9 mouse cellular contexts compared by ENCODE assay signal in the genomic region with DNA sequence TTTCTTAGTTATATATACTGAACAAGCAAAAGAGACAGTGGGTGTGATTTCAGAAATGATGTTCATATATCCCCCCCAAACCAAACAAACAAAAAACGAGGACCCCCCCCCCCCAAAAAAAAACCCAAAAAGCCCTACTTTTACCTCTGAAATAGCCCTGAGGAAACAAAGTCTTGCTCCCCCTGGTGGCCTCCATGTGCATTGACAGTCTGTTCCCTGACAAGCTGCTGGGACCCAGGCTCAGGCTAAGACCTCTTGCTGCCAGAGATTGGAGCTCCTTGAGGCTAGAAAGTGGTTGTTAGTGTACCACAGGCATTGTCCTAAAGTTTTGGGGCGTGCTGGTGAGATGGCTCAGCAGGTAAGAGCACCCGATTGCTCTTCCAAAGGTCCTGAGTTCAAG. TPM values are rescaled to one million over a fixed set of nuclear protein-coding genes. Genes with fewer than 3 reads are reported as not detected.
A peak's percentile ranks its signal among the peaks of the same experiment; 100 is the strongest.
DNase-seq lines count a peak whose midpoint lies in the region; ATAC-seq lines count a peak whose summit lies in the region.
"Had no signal": no experiment of that assay in that cellular context is flagged by ENCODE, and none has a peak within 500 bp of the region (broad histone marks: within the 10 kb centered on the region; RNA-seq: fewer than 3 reads in every experiment).

No protein-coding gene starts in this region.

- no peaks in the 10 kb centered on the region for H3K27me3 ChIP-seq in midbrain, embryonic 10.5 days (ENCODE audit: low read depth, poor library complexity, severe bottlenecking)
- H3K27me3 ChIP-seq in midbrain, embryonic 13.5 days = no peaks in the 10 kb centered on the region
- H3K27me3 ChIP-seq: hindbrain, embryonic 15.5 days had no signal

- H3K9ac ChIP-seq in midbrain, embryonic 13.5 days (replicated peaks) = no peak overlapping the region
- H3K9ac ChIP-seq: hindbrain, embryonic 15.5 days had no signal

- H3K4me3 ChIP-seq in midbrain, embryonic 10.5 days = no peak overlapping the region
- H3K4me3 ChIP-seq in midbrain, embryonic 13.5 days (replicated peaks) = no peak overlapping the region
- H3K4me3 ChIP-seq: hindbrain, embryonic 15.5 days had no signal

- 51% methylated on average over 3 of the region's 3 CpGs for WGBS in midbrain, embryonic 10.5 days
- 58% methylated on average over 3 of the region's 3 CpGs for WGBS in midbrain, embryonic 13.5 days

- H3K4me1 ChIP-seq in midbrain, embryonic 10.5 days = no peaks in the 10 kb centered on the region
- peaks cover 3% of the 10 kb centered on the region; the same call in 1 of the 2 replicates for H3K4me1 ChIP-seq in midbrain, embryonic 13.5 days (replicated peaks)

- no peak for ATAC-seq in cerebellum, adult (ENCODE audit: insufficient number of reproducible peaks, low FRiP score, low TSS enrichment)
- no peak for ATAC-seq in midbrain, embryonic 13.5 days

- no peaks in the 10 kb centered on the region for H3K36me3 ChIP-seq in midbrain, embryonic 10.5 days
- H3K36me3 ChIP-seq in midbrain, embryonic 13.5 days = no peaks in the 10 kb centered on the region
- H3K36me3 ChIP-seq: hindbrain, embryonic 15.5 days had no signal

- no peak overlapping the region for H3K27ac ChIP-seq in midbrain, embryonic 10.5 days (replicated peaks)
- H3K27ac ChIP-seq in midbrain, embryonic 13.5 days = no peak overlapping the region
- H3K27ac ChIP-seq: hindbrain, embryonic 15.5 days had no signal

- no peak overlapping the region for H3K4me2 ChIP-seq in midbrain, embryonic 13.5 days (replicated peaks)
- H3K4me2 ChIP-seq: hindbrain, embryonic 15.5 days had no signal

- peak; percentile 18 for DNase-seq in cerebellum, adult 11 months
- DNase-seq in midbrain, embryonic 10.5 days (ENCODE audit: low spot score) = peak; percentile 34
- DNase-seq in c-Kit-negative CD71-positive TER-119-positive erythroid progenitor cells, embryonic 14.5 days (ENCODE audit: low read depth, low spot score) = peak; percentile 56
- DNase-seq in lung, postnatal 10 days = peak; percentile 55
- DNase-seq in urinary bladder, postnatal 10 days (ENCODE audit: low spot score) = no peak
- no peak for DNase-seq in frontal cortex, postnatal 36 days (ENCODE audit: low spot score in 2 of 2)

- H3K9me3 ChIP-seq in midbrain, embryonic 10.5 days (replicated peaks) = no peaks in the 10 kb centered on the region
- no peaks in the 10 kb centered on the region for H3K9me3 ChIP-seq in midbrain, embryonic 13.5 days
- H3K9me3 ChIP-seq: hindbrain, embryonic 15.5 days had no signal

RNA-seq across cellular contexts. Expression of a gene that starts 28.6 kb away (rescaled TPM):
- polyA plus RNA-seq in midbrain, embryonic 10.5 days (2016; fragmentation: Nextera tagmentation; extraction: Ambion mirVana) = 32.2 and 39.9 TPM in 2 replicates
- 94.8 and 97.2 TPM in 2 replicates for polyA plus RNA-seq in midbrain, embryonic 13.5 days (2015; fragmentation: Nextera tagmentation; extraction: Ambion mirVana)

RNA-seq across cellular contexts. Expression of a gene that starts 31.4 kb away (rescaled TPM):
- polyA plus RNA-seq in midbrain, embryonic 10.5 days (2016; fragmentation: Nextera tagmentation; extraction: Ambion mirVana) = 6.9 and 10.9 TPM in 2 replicates
- polyA plus RNA-seq in midbrain, embryonic 13.5 days (2015; fragmentation: Nextera tagmentation; extraction: Ambion mirVana) = 3.9 and 4.8 TPM in 2 replicates

RNA-seq across cellular contexts. Expression of a gene that starts 32.0 kb away (rescaled TPM):
- polyA plus RNA-seq in midbrain, embryonic 10.5 days (2016; fragmentation: Nextera tagmentation; extraction: Ambion mirVana) = 13.4 and 14.1 TPM in 2 replicates
- polyA plus RNA-seq in midbrain, embryonic 13.5 days (2015; fragmentation: Nextera tagmentation; extraction: Ambion mirVana) = 4.1 and 4.8 TPM in 2 replicates

Comparison
In these comparisons a context has a peak if more than half of its experiments do, and no peak if none do; other contexts are left out.
1. DNase-seq: peak in cerebellum, adult 11 months (single experiment), midbrain, embryonic 10.5 days (single experiment), c-Kit-negative CD71-positive TER-119-positive erythroid progenitor cells, embryonic 14.5 days (single experiment) and lung, postnatal 10 days (single experiment); none in urinary bladder, postnatal 10 days (single experiment) and frontal cortex, postnatal 36 days (0 of 2).